Mouse (Mus musculus): Measurements from ENCODE around the gene Luzp1.

GRCm38 (mm10) chr4:136595221-136595620 lies 125.7 kb downstream of the Luzp1 start:
- no peak for TF ChIP-seq CTCF (IDR thresholded peaks at IDR 0.05; ENCODE audit: low read depth)
- TF ChIP-seq EP300 (IDR thresholded peaks at IDR 0.05; ENCODE audit: low read depth), result no peak
